Mouse (Mus musculus) heart, postnatal 0 days (tissue): ENCODE data around the gene Cwh43. TPM values are rescaled to one million over a fixed set of nuclear protein-coding genes. Genes with fewer than 3 reads are reported as not detected.

Experiments used
- ATAC-seq: fragments of 200-750 bp; cut with Nextera tagmentation; 2 replicates; pipeline ENCODE4 v1.8.0; 2017; ENCODE audit warnings: low read depth, moderate number of reproducible peaks, moderate library complexity; ENCODE audit not compliant: insufficient read depth
- DNase-seq: peaks from one replicate; pipeline ENCODE4 v3.0.0-alpha.2; 2016; ENCODE audit warnings: low spot score
- H3K27ac ChIP-seq: fragments of 300-500 bp; sonication (generic); 2 replicates; pipeline ENCODE4 v1.5.1; 2014; ENCODE audit warnings: low read depth, mild to moderate bottlenecking
- H3K27me3 ChIP-seq: fragments of 300-500 bp; sonication (generic); 2 replicates; pipeline ENCODE4 v1.6.1; 2014; ENCODE audit warnings: low read length, mixed read lengths; ENCODE audit not compliant: control insufficient read depth, insufficient read depth
- H3K36me3 ChIP-seq: fragments of 300-500 bp; sonication (generic); replicated peaks from 2 replicates; pipeline ENCODE4 v1.6.1; 2014; ENCODE audit warnings: low read length, mixed read lengths; ENCODE audit not compliant: control insufficient read depth, insufficient read depth
- H3K4me1 ChIP-seq: fragments of 300-500 bp; sonication (generic); 2 replicates; pipeline ENCODE4 v1.6.1; 2014; ENCODE audit warnings: antibody characterized with exemption; ENCODE audit not compliant: control insufficient read depth, insufficient read depth
- H3K4me2 ChIP-seq: fragments of 300-500 bp; sonication (generic); 2 replicates; pipeline ENCODE4 v1.6.1; 2014; ENCODE audit warnings: low read depth, mild to moderate bottlenecking, low read length, moderate library complexity
- H3K4me3 ChIP-seq: fragments of 300-500 bp; sonication (generic); 2 replicates; pipeline ENCODE4 v1.5.1; 2014; ENCODE audit warnings: low read depth, low read length
- H3K9ac ChIP-seq: fragments of 300-500 bp; sonication (generic); replicated peaks from 2 replicates; pipeline ENCODE4 v1.6.1; 2014; ENCODE audit warnings: low read depth, low read length, mixed read lengths
- H3K9me3 ChIP-seq: fragments of 300-500 bp; sonication (generic); replicated peaks from 2 replicates; pipeline ENCODE4 v1.6.1; 2016; ENCODE audit warnings: low read length; ENCODE audit not compliant: control insufficient read depth
- CTCF ChIP-seq: IDR thresholded peaks from 2 replicates; pipeline ENCODE4 v1.5.1; 2016; ENCODE audit warnings: antibody characterized with exemption, control low read depth, low read depth
- EP300 ChIP-seq: IDR thresholded peaks from 2 replicates; pipeline ENCODE4 v1.6.1; 2016; ENCODE audit warnings: antibody characterized with exemption, low read depth
- WGBS: fragments of 180-500 bp; shearing (Covaris S2); extraction: QIAGEN DNeasy Blood & Tissue Kit; methylation state at CpG from one replicate; pipeline ENCODE4 v1.1.7; 2014; 5-methylcytosine and 5-hydroxymethylcytosine counted together
- polyA plus RNA-seq: library from polyadenylated mRNA; unstranded; fragments of >200 nt; fragmentation: Nextera tagmentation; extraction: Ambion mirVana; gene quantifications from 2 replicates; pipeline ENCODE4 v1.2.1, GENCODE M21; 2015
- total RNA-seq: library from RNA; depleted of rRNA; stranded (reverse); fragments of >200 nt; gene quantifications from 2 replicates; pipeline ENCODE4 v1.2.3, GENCODE M21; 2014; ENCODE audit warnings: low replicate concordance

The Cwh43 gene
- total and polyA plus RNA-seq, 2 experiments from 2014 or later = 0.08 TPM; not detected in 1

DNA sequence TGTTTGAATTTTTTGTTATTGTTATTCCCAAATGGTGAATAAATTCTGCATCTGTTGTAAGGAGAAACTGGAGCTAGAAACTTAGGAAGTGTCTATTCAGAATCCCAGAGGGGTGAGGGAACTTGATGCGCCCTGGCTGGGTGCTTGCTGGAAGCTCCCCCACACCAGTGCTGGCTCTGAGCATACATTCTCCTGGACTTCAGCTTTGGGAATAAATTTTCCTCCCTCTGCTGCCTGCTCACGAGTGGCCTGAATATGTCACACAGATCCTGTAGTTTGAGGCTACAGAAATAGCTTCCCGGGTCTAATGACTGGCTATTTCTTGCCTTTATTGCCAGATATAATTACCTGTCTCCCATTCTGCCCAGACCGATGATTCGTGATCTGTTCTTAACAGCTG, 43.1 kb upstream of the Cwh43 start:
- H3K4me3 ChIP-seq = no peak overlapping the region
- ATAC-seq (no peak), DNase-seq (no peak)
- H3K27me3 ChIP-seq = no peaks in the 10 kb centered on the region
- no peaks in the 10 kb centered on the region for H3K36me3 ChIP-seq
- H3K4me2 ChIP-seq = no peak overlapping the region
- no peak for TF ChIP-seq CTCF
- TF ChIP-seq EP300 = no peak
- H3K9me3 ChIP-seq = no peaks in the 10 kb centered on the region
- H3K9ac ChIP-seq = no peak overlapping the region
- H3K27ac ChIP-seq = no peak overlapping the region
- peaks cover 9% of the 10 kb centered on the region; the same call in 1 of the 2 replicates for H3K4me1 ChIP-seq
- 72% methylated on average over 5 of the region's 5 CpGs for WGBS

- 78% methylated on average over 2 of the region's 2 CpGs for WGBS
- ATAC-seq = no peak
- Histone ChIP-seq H3K9me3 (no peaks in the 10 kb centered on the region), H3K27me3 (no peaks in the 10 kb centered on the region), H3K27ac (no peak overlapping the region), H3K4me2 (no peak overlapping the region), H3K9ac (no peak overlapping the region), H3K36me3 (no peaks in the 10 kb centered on the region), H3K4me1 (peaks cover 7% of the 10 kb centered on the region; the same call in 1 of the 2 replicates), H3K4me3 (no peak overlapping the region)
- DNase-seq = peak; percentile 18
- TF ChIP-seq CTCF (no peak), EP300 (no peak)
Observed at GRCm38 (mm10) chr5:73364107-73364864, 41.6 kb upstream of the Cwh43 start.

GRCm38 (mm10) chr5:73367906-73368305, 38.0 kb upstream of the Cwh43 start:
- TF ChIP-seq CTCF = no peak
- TF ChIP-seq EP300 = no peak
- Histone ChIP-seq H3K27ac (no peak overlapping the region), H3K27me3 (no peaks in the 10 kb centered on the region), H3K4me3 (no peak overlapping the region), H3K4me1 (no peaks in the 10 kb centered on the region), H3K36me3 (no peaks in the 10 kb centered on the region), H3K9ac (no peak overlapping the region), H3K4me2 (no peak overlapping the region), H3K9me3 (no peaks in the 10 kb centered on the region)
- ATAC-seq (no peak), DNase-seq (no peak)
- 81% methylated on average over 4 of the region's 4 CpGs for WGBS

- ATAC-seq = no peak
- WGBS = 56% methylated on average over 10 of the region's 10 CpGs
- H3K9me3 ChIP-seq = no peaks in the 10 kb centered on the region
Observed at GRCm38 (mm10) chr5:73368845-73369447, 36.9 kb upstream of the Cwh43 start.

DNA sequence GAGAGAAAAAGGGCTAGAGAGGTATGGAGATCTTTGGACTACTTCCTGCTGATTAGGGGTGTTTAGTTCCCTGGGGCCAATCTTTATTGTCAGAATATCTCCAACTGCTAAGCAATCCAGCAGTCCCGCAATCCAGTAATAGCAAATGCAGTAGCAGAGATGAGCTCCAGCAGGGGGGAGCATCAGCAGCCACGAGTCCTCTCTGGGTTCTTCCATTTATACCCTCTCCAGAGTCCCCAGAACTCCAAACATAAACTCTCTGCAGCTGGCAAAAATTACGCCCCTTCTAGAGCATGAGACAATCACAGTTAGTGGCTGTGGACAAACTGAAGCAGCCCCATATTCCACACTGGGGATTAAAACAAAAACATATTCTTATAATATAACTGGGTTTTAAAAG, 36.1 kb upstream of the Cwh43 start:
- H3K9me3 ChIP-seq = no peaks in the 10 kb centered on the region
- H3K9ac ChIP-seq = no peak overlapping the region
- no peaks in the 10 kb centered on the region for H3K4me1 ChIP-seq
- H3K4me3 ChIP-seq = no peak overlapping the region
- DNase-seq = no peak
- H3K4me2 ChIP-seq = no peak overlapping the region
- no peak overlapping the region for H3K27ac ChIP-seq
- no peaks in the 10 kb centered on the region for H3K36me3 ChIP-seq
- H3K27me3 ChIP-seq = no peaks in the 10 kb centered on the region
- TF ChIP-seq CTCF (no peak), EP300 (no peak)
- 57% methylated on average over 3 of the region's 3 CpGs for WGBS
- ATAC-seq = no peak

More at GRCm38 (mm10) chr5:73368845-73369447, 36.9 kb upstream of the Cwh43 start:
- Histone ChIP-seq H3K9ac (no peak overlapping the region), H3K4me2 (no peak overlapping the region), H3K4me1 (no peaks in the 10 kb centered on the region), H3K27ac (no peak overlapping the region), H3K4me3 (no peak overlapping the region), H3K27me3 (no peaks in the 10 kb centered on the region), H3K36me3 (no peaks in the 10 kb centered on the region)
- TF ChIP-seq EP300 (no peak), CTCF (no peak)
- DNase-seq = no peak
